Mouse (Mus musculus): Measurements from ENCODE around the gene Lgals2.

Lgals2 gene

DNA sequence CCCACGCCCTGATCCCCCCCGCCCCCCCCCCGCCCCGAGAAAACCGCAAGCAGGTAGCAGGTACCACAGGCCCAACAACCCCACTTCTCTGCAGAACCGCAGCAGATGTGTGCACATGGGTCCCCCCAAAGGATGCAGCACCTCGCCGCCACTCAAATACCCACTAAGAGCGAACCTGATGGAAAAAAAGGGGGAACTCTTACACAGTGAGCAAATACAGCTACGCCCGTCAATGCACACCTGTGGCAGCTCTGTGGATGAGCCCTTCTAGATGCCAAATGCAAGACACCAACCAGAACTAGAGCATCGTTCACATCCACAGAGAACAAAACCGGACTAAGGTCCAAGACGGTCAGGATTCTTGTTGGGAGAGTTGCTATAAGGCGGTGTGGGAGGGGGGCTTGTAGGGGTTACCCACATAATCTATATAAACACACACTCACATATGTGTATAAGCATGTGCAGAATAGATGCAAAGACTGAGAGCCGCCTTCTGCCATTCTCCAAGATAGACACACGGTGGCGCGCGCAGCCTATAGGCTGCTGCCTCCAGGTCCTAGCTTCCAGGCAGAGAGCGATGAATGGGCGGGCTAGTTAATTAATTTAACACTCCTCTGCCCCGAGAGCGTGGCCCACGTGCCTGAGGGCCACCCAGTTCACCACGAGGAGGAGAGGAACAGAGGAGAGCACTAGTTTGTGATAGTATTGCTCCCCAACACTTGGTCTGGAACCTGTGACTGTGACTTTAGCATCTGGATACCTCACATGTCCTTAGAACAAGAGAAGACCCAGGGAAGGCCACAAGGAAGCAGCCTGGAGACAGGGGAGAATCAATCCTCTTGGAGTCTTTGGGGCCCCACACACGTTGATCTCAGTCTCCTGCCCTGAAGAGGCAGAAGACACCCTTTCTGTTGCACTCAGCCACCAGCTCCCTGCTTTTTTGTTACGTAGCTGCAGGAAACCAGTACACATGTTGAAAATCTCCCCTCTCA lies 28.8 kb downstream of the Lgals2 start:
- CTCF ChIA-PET: interaction anchor here (1.7 kb wide), 1 partner anchor 24 kb away, joined by 7 read pairs; no protein-coding TSS in a partner anchor

DNA sequence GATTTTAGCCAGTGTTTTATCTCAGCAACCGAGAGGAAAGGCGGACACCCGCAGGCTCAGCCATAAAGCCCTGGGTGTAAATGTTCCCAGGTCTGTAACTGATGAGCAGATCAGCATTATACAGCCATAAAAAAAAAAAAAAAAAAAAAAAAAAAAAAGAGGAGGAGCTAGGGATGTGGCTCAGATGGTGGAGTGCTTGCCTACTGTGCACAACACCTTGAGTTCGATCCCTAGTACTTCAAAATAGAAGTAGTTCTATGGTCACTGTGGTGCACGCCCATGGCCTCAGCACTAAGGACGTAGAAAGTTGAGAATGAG lies 39.3 kb downstream of the Lgals2 start:
- CTCF ChIA-PET: no interaction called here

DNA sequence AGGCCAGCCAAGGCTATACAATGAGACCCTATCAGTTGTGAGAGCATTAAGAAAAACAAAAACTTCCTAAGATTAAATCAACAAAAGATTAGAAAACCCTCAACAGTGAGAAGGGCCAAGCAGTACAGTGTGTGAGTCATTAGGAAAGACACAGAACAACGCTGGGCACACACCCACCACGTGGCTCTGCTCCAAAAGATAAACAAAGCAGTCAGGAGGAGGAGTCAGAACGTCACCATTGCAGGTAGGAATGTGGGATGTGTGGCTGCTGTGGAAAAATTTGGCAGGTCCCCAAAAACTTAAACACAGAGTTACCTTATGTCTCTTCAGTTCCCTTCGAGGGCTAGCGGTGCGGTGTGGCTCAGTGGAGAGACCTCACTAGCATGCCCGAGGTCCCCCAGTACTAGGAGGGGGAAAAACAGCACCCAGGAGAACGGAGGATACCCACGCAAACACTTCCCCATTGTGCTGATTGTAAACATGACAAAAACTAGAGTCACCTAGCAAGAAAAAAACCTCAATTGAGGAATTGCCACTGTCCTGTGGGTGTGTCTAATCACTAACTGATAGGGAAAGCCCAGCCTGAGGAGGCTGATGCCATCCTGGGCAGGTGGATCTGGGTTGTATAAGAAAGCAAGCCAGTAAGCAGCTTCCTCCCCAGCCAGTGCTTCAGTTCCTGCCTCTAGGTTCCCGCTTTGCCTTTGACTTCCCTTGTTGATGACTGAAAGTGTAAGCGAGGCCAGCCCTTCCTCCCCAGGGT lies 39.8 kb downstream of the Lgals2 start:
- CTCF ChIA-PET: no interaction called here

DNA sequence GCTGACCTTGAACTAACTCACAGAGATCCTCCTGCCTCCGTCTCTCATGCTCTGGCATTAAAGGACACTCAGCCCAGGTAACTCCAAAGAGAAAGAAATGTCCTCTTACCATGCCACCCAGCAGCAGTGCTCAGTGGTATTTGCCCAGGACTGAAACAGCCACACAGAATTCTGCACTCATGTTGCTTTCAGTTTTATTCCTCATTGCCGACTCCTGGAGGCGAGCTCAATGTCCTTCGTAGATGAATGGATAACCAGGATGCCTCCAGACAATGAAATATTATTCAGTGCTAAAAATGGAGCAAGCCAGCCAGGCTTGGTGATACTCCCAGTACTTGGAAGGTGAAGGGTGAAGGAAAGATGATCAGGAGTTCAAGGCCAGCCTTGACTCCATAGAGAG lies 41.7 kb downstream of the Lgals2 start:
- CTCF ChIA-PET: no interaction called here

DNA sequence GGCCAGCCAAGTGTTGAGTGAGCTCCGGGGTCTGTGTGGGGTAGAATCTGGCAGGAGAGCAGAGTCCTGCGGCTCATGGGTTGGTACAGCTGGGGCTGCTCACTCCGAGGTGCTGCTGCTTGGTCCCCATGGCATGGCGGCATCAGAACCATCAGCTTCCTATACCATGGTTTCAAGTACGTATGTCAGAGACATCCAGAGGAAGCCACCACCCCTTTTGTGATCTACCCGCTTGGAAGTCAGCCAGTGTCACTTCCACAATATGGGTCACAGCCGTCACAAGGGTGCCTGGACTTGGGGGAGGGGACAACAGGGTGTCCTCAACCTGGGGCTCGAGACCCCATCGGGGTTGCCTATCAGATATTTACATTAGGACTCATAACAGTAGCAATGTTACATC lies 45.2 kb downstream of the Lgals2 start:
- CTCF ChIA-PET: no interaction called here

DNA sequence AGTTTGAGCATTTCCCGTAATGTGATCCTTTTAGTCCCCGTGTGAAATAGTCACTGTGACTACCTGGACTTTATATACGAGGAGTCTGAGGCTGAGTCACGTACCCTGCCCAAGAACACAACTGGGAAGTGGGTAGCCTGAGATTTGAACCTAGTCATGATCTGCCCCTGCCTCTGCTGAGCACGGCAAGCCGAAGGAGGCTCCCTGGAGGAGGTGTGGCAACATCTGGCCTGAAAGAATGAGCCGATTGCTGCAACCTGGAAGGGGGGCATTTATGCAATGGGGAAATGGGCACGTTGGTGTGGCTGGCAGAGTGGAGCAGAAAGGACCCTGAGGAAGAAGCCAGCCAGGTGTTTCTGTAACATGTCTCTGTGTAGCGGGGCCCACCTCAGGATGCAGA lies 45.6 kb downstream of the Lgals2 start:
- CTCF ChIA-PET: no interaction called here

DNA sequence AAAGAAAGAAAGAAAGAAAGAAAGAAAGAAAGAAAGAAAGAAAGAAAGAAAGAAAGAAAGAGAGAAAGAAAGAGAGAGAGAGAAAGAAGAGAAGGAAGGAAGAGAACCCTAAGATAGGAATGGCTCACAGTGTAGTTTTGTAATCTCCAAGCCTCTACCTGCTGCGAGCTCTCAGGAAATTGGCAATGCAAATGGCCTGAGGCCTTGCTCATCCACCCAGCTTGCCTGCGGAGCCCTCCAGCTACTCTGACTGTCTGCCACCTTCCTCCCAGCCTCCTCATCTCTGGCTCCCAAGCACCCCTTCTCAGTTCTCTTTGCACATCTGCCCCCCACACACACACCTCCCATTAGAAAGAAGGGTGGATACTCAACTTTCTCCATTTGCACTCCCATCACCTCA lies 46.3 kb downstream of the Lgals2 start:
- CTCF ChIA-PET: interaction anchor here (0.6 kb wide), 1 partner anchor 209 kb away, joined by 5 read pairs; no protein-coding TSS in a partner anchor

DNA sequence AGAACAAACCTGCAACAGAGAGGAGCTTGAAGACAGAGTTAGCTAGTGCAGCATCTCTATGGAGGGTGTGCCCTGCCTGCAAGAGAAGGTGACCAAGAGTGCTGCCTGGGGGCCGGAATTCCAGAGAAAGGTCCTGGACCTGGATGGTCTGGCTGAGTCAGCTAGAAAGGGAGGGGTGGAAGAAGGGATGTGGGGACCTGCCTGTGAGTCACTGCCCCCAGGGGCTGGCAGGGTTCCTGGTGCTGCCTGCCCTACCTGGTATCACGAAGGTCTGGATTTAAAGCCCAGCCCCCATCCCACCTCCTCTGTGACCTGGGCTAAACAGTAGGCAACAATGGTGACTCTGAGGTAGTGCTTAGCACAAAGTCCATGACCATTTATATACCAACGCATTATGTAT lies 48.2 kb downstream of the Lgals2 start:
- CTCF ChIA-PET: interaction anchor here (0.9 kb wide), 1 partner anchor 41 kb away, joined by 3 read pairs; no protein-coding TSS in a partner anchor

DNA sequence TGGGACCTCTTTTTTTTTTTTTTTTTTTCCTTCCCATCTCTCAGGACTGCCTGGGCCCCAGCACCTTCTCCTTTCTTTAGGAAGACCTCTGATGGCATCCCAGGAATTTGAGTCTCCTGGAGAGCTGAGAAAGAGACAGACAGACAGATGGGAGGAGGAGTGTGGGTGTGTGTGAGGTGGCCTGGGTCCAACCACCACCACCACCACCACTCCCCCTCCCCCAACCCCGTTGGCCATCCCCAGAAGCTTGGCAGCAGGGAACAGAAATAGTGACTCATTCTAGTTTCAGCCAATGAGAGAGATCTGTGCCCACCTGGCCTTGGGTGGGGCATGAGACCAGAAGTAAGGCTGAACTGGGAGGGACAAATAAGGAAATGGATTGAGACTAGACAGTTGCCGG lies 48.7 kb downstream of the Lgals2 start:
- CTCF ChIA-PET: interaction anchor here (0.9 kb wide), 1 partner anchor 41 kb away, joined by 3 read pairs; no protein-coding TSS in a partner anchor

DNA sequence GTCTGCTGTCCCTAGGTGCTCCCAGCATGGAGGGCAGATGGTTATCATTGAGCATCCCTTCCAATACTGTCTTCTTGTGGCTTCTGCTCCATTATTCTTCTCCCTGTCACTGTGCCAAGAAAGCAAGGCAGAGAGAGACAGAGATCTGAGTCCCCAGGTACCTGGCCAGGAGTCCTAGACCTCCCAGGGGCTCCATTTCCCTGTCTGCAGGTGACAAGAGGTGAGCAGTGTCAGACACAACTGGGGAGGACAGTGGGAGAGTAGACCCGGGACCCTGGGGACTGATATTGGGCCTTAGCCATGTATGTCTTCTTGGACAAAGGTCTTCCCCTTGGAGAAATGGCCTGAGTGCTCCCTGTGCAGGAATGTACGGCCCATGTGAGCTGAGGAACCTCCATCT lies 50.0 kb downstream of the Lgals2 start:
- CTCF ChIA-PET: no interaction called here

DNA sequence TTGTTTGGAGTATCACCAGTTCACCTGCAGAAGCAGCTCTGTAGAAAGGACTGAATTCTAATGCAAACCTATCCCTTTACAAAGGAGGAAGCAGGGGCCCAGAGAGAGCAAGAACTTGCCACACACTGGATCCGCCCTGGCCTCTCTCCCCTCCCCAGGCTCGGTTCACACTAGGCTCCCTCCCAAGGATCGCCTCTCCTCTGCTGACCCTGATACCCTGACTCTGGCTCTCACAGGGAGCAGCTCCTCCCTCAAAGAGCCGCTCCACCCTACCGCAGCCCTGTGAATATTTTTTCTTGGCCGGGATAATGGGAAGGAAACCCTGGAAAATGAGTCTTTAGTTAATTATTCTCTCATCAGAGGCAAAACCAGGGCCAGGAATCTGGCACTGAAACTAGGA lies 51.0 kb downstream of the Lgals2 start:
- CTCF ChIA-PET: no interaction called here

DNA sequence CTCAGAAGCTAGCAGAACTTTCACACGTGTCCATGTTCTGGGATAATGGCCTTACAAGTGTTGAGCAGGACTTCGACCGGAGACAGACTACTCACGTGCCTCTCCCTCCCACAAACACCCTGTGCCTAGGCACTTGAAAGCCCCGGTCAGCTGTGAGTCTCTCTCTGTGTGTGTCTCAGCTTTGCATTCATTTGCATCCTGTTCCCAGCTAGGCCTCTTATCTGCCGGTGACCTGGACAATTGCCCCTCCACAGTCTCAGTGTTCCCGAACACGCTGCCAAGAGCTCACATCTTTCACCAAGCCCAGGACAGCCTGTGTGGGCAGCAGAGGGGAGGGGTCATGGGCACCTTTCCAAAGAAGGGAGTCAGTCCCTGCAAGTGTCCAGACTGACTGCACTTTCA lies 51.8 kb downstream of the Lgals2 start:
- CTCF ChIA-PET: interaction anchor here (0.6 to 1.1 kb wide), 2 partner anchors 22 to 179 kb away, joined by 4 to 11 read pairs; no protein-coding TSS in a partner anchor

DNA sequence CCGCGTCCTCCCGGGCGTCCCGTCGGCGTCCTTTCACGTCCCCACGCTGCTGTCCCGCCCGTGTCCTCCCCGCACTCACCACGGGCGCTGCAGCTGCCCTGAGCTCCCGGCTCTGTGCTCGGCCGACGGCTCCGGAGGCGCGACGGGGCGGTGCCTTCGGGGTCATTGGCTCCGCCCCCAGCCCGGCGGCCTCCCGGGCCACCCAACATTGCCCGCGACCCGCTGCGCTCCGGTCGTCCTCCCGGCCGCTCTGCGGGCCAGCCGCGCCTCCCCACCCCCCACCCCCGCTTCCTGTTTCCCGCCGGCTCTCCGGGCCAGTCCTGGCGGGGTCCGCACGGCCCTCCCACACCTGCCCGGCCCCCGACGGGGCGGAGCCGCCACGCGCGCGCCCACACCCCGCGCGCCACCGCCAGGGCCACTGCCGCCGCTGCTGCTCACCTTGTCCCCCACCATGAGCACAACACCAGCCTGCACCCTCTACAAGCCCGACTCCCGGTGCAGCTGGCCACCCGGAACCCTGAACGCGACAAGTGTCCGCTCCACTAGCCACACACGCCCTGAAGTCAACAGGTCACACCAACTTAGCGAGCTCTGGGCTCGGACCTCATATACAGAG lies 52.4 kb downstream of the Lgals2 start, which contains the start of gene Card10:
TSS of gene Card10 (minus strand) at position 267 of the 616 bp plus-strand sequence.
- CTCF ChIA-PET: interaction anchor here (1.1 to 1.4 kb wide), 2 partner anchors 10 to 179 kb away, joined by 4 to 11 read pairs; no protein-coding TSS in a partner anchor

DNA sequence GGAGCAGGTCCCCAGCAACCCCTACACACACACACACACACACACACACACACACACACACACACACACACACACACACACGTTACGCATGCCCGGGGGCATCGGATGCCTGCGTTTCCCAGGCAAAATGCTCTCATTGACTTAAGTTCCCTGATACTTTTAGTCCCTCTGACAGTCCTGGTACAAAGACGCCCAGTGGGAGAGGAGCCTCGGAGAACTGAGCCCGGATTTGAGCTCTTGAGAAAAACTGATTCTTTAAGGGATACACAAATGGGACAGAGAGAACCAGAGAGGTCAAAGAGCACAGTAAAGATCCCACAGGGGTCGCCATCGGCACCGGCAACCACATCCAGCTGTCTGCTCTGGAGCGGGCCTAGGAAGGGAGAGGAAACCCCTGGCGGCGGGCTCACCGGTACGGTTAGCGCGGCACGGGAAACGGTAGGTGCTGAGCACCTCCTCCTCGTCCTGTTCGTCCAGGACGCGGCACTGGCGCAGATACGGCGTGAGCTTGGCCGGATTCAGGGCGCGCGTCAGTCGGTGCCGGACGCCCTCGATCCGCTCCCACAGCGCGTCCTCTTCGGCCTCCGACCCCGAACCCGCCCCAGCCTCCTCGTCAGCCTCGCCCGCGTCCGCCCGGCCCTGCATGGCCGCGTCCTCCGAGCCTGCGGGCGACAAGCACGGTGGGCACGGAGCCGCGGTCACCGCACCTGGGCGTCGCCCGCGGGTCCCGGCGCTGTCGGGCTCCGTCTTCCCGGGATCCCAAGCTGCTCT lies 53.2 kb downstream of the Lgals2 start:
- CTCF ChIA-PET: interaction anchor here (1.4 kb wide), 1 partner anchor 9 kb away, joined by 4 read pairs; no protein-coding TSS in a partner anchor

DNA sequence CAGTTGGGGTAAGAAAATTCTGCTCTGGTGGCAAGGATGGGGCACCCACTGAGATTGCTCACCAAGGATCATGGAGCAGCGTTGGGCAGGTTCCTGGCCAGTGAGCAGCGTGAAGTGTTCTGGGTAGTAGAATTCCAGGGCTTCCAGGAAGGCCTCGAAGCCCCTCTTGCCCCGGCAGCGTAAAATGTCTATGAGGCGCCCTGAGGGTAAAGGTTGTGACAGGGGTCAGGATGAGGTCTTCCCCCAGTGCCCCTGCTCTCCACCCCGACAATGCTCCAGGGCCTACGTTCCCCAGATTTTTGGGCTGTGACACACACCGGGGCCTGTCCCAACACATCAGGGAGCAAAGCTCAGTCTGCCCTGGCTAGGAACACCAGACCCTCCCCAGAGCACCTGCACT lies 53.8 kb downstream of the Lgals2 start:
- CTCF ChIA-PET: interaction anchor here (1.4 kb wide), 1 partner anchor 8 kb away, joined by 4 read pairs; no protein-coding TSS in a partner anchor
